Mouse (Mus musculus): ENCODE results near the gene Tspan7.

The Tspan7 gene

DNA sequence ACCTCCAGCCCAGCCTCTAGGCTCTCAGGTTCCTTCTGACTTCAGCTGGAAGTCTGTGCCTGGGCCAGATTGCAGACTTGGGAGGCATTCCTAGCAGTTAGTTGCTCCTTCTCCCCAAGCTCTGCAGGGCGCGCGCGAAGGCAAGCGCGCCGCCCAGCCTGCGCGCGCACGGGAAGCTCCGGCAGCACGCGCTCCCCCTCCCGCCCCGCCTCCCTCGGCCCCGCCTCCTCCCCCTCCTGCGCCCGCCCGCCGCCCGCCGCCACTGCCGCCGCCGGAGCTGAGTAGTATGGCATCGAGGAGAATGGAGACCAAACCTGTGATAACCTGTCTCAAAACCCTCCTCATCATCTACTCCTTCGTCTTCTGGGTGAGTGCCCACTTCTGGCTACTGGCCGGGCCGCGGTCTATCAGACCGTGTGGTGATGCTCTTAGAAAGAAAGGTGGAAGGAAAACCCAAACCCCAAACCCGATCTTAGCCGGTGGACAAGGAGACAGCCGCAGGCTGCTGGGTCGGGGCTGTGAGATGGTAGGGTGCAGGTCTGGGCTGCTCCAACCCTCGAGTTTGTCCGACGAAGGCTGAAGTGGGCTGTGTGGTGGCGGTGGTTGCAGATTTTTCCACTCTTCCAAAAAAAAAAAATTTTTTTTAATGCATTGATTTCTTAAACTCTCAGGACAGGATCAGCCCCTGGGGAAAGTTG lies at the start of gene Tspan7:
TSS of gene Tspan7 (plus strand) at position 287 of the 698 bp plus-strand sequence.
- DNase-seq (ENCODE audit: low spot score): no peak

DNA sequence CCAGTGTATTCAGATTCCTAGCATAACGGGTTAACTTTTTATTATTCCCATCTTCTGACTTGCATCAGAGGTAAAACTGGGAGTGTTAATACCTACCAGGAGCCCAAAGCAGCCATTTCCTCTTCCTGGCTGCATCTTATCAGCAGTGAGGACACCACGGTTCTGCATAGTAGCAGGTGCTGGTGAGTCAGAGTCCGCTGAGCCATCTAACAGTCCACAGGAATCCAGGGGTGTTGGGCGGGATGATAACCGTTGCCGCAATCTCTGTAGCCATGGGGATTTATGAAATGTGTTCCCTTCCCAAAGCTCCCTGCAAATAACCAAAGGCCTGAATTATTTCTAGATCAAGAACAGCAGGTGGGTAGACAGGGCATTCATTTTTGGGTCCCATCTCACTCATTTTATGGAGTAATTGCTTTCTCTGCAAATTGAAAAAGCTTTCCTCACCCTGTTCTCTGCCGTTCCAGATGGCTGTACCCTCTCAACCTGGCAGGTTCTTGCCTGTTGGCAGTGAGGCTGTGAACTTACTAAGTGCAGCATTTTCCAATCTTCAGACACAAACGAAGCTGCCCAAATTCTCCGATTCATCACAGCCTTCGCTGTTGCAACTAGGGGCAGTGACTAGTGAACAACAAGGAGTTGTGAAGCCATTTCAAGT lies 35.5 kb upstream of the Tspan7 start:
- DNase-seq (ENCODE audit: low spot score): no peak

DNA sequence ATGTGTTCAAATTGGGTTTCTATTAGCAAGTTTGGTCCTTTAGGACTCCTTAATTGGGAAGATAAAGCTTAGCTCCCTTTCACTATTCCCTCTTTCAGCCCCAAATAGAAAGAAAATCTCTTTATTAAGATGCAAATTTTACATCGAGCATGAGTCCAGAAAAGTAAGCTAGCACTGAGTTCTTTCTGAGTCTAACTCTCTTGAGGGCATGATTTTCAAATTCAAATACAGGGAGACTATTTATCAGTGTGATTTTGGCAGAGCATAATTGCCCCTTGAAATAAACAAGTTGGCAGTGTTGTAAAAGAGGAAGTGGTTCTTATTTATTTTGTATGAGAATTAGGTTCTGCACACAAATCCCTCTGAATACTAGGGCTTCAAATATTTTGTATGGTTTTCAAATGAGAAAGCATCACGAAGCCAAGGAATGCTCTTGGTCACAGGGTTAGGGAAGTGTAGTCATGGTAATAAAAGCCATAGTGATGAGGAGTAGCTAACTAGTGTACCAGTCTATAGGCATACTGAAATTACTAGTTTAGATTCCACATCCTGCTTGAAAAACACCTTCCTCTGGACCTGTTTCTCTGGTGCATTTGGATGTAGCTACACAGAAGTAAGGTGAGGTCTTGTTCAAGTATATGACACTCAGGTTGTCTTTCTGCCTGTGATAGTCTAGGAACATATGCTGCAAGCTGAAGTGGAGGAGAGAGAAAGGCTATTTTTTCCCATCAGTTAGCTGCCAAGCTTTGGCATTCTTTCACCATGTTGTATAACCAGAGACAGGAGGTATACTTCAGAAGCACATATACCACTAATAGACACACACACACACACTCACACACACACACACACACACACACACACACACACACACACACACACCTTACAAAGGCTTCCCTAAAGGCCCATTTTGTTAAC lies 34.6 kb upstream of the Tspan7 start:
- DNase-seq (ENCODE audit: low spot score): no peak

DNA sequence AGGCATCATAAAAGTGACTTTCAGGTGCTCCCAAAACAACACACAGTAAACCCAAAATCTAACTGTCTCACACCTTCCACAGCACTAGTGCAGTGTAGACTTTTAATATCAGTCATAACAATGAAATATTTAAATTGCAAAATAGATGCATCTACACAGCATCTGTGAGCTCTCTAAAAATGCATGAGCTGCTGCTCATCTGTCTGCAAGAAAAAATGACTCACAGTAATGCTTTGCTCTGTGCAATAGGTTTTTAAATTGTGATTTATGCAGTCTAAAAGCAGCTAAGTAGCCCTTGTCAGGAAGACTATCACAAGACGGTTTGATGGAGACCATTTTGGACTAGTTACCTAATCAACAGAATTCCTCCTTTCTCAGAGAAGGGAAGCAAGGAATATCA lies 31.2 kb upstream of the Tspan7 start:
- DNase-seq (ENCODE audit: low spot score): no peak

DNA sequence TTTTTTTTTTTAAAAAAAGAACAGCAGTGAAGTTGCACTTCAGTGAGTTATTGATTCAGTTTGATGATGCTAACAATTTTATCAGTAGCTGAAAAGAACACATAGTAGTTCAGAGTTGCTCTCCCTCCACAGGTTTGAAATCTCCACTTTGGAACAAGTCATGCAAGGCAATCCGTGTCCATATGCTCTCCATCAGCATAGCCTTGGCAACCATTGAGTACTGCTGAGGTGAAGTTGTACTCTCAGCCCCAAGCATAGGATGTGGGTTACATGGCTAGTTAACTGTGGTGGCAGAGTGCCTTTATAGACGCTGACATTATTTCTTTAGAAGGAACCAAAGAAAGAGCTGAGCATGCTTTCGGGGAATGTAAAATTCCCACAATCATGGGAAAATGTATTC lies 27.7 kb upstream of the Tspan7 start:
- no peak for DNase-seq (ENCODE audit: low spot score)

DNA sequence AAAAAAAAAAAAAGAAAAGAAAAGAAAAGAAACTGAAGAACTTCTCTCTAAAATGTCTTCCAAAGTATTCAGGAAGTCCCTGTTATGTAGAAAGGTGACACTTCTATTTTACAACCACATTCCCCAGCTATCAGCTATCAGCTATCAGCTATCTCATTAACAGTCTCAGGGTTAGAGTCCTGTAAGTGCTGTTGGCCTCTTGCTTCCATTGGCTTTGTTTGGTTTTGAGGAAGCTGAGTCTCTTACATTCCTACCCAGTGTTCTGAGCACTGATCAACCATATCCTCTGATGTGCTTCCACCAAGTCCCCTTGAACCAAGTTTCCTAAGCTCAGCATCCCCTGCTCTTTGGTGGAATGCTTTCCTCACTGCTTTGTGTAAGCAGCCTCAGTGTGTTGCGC lies 7.9 kb upstream of the Tspan7 start:
- no peak for DNase-seq (ENCODE audit: low spot score)

DNA sequence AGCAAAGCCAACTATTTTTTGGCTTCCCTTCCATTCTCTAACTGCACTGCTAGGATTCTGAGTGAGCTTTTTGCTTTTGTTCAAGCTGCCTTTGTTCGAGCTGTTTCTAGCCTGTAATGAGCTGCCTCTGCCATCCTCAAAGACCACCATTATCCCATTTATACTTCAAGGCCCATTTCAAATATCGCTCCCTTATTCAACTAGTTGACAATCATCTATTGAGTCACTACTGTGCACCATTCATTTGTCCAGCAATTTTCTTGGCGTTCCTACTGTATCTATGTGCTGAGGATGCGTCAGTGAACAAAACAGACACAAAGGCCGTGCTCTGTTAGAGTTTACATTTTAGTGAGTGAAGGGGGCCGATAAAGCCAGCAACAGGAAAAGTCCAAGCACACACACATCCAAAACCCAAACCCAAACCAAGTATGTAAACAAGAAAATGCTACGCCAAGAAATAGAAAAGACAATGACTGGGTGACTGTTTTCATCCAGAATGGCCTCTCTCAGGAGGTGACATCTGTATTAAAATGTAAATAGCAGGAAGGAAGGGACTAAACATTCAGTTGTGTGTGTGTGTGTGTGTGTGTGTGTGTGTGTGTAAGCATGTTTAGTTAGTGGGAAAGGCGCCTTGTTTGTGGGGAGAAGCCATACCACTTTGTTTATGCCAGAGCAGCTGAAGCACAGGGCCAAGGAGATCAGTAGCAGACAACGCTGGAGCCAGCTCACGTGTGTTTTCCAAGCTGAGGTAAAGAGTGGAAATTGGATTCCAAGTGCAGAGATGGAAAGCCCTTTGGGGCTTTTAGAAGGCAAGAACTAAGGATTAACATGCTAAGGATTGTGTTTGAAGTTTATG lies 5.7 kb upstream of the Tspan7 start:
- no peak for DNase-seq (ENCODE audit: low spot score)

DNA sequence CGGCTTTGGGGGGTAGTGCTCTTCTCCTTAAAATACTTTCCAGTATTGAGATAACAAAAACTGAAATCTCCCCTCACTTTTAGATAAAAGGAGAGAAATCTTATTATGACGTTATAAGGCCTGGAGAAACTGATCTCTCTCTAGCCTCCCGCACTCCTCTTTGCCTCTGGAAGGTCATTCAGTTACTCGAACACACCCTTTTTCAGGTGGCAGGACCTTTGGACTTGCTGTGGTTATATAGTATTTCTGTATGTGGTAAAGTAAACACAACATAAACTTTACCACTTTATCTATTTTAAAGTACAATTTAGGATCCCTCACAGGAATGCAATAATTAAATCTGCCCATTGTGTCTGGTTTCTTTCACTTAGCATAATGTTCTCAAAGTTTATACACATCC lies 5.0 kb upstream of the Tspan7 start:
- no peak for DNase-seq (ENCODE audit: low spot score)

DNA sequence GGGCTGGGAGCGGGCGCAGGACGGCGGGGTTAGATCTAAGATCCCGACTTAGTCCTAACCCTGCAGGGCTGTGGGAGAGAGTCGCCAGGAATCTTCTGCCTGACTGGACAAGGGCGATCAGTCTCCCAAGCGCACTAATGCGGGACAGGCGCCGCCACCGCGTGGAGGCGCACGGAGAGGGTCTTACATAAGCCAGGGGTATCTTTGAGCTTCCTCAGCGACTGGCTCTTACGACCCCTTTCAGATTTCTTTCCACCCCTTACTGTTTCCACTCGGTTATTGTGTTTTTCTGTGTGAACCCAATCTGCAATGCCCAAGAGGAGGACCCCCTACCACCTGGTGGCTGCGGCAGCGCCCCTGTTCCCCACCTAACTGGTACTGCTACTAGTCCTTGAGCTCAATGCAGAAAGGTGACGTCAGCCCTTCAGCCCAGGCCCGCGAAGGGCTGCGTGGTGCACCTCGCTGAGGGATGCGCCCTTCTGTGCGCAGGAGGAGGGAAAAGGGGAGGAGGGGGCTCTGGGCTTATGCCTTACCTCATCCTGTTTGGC lies 780 bp downstream of the Tspan7 start:
- DNase-seq (ENCODE audit: low spot score): peak; percentile 54

DNA sequence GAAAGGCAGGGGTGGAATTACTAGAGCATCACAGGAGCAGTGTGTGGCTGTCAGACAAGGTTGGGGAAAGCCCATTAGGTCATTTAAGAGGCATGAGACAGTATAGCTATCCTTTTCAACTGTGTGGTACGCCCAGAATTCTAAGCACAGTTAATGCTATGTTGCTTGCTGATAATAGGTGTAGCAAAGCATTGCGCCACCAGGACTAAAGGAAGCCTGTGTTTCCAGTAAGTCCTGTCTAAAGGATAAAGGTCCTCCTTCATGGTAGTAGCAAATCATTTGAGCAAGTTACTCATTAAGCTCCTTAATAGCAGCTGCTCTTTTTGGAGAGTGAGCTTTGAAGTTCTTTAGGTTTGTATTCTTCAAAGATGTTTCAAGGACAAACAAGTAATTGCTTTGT lies 13.6 kb downstream of the Tspan7 start:
- DNase-seq (ENCODE audit: low spot score): no peak

DNA sequence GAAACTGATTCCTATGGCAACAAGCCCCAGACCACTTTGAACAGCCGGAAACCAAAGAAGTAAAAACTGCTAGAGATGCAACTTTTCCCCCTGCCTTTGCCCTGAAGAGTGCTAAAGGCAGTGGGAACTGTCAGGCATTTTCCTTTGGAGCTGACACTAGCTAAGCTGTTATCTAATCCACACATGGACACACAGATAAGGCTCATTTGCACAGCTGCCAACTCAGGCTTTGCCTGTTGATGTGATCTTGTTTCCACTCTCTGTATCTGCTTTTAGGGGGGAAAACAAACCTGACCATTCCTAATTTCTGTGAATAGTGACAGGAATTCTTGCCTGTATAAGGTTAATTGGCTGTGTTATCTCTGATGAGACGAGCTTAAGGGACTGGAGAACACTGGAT lies 17.7 kb downstream of the Tspan7 start:
- no peak for DNase-seq (ENCODE audit: low spot score)

DNA sequence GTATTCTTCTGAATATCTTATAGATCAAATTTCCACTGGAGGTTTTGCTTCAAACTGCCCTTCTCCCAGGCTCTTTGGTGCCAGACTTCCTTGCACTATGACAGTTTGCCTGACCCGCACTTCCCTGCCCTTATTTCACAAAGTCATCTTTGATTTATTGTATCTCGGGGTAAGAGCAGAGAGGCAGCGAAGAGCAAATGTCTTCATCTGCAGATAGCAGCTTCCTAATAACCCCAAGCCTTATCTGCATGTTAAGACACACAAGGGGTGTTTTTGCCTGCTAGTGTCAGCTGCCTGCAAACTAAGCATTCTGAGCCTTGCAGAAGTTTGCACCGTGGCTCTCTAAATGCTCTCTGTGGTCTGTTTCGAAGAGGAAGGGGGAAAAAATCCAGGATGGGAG lies 29.5 kb downstream of the Tspan7 start:
- DNase-seq (ENCODE audit: low spot score): no peak

DNA sequence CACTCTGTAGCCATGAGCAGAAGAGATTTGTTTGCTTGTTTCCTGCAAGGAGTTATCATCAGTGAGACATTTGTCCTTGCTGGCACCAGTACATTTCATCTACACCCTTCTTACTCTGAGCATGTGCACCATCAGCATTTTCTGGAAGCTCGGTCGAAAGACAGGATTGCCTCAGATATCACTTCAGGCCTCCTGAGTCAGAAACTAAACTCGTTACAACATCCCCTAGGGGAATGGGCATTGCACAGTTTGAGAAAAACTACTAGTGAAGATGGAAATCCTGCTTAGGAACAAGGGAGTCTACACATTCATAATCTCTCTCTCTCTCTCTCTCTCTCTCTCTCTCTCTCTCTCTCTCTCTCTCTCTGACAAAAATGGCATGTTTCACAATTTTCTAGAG lies 30.0 kb downstream of the Tspan7 start:
- DNase-seq (ENCODE audit: low spot score): no peak

DNA sequence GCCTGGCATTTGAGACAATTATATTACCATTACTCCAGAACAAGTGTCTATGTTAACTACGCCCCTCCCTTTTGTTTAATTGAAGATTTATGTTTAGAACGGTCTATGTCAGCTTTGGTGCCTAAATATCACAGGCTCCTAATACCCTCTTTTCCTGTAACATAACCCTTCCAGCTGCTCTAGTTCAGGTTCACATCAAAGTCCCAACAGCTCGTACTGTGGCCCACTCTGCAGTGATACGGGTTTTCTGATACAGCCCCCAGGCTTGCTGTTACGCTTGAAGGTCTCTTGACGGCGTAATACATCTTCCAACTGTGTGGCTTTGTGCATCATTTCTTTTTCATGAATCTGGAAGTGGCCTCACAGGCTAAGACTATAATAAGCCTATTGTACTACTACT lies 31.5 kb downstream of the Tspan7 start:
- DNase-seq (ENCODE audit: low spot score): no peak

DNA sequence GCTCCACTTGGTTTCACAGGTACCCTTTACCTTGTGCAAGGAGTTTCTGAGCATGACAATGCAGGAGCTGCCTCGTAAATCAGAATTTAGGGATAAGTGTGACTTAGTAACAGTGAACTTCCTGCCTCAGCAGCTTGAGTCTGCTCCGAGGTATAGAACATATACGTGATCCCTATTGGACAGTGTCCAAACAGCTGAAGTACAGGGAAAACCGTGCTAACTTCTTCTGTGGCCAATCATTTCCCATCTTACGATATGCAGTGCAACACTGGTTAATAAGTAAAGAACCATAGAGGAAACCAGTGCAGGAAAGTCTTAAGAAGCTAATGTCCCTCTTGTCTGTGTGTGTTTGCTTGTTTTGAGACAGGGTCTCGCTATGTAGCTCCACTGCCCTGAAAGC lies 32.0 kb downstream of the Tspan7 start:
- no peak for DNase-seq (ENCODE audit: low spot score)

DNA sequence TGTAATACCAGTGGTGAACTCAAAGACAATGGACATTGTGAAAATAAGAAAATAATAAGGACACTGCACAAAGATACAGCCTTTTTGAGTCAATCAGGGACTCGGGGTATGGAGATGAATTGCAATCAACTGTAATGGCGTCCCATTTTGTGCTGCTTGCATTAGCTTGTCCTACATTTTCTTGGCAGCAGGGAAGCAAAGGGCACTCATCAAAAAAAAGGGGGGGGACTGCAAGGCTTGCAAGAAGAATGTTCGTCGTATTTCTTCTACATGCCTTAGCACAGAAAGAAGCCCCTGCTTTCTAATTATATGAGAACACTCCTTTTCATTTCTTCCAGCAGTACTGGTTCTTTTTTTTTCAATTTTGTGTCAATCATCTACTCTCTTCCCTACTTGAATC lies 32.8 kb downstream of the Tspan7 start:
- DNase-seq (ENCODE audit: low spot score): no peak

DNA sequence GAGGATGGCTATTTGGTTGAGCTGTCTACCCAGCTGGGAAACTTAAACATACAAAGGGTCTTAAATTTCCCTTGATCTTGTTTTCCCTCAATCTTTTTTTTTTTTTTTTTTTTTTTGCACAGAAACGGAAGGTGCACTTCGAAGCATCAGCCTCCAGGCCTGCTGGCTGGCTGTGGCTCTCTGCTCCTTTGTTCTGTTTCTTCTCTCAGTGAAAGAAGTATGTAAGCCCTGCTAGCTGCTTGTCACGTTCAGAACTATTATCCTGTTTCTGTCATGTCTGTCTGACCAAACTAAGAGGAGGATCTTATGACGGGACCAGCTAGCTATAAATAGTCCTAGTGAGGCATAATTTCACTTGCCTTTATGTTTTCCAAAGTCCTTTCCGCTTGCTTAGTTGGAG lies 33.6 kb downstream of the Tspan7 start:
- DNase-seq (ENCODE audit: low spot score): no peak

DNA sequence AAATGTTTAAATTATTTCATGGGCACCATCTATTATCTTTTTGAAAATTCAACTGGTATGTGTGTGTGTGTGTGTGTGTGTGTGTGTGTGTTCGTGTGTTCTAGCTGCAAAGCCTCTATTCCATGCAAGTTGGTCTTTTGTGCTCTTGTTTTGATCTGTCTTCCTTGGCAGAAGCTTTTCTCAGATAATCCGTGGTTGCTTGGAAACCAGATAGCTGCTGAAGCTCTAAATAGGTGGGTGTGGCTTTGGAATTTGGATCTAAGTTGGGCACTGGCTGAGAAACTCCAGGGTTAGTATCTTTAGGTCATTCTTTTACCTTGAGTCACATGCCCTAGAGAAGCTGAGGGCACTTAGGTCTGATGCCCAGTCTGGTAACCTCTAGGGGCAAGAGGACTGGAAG lies 50.5 kb downstream of the Tspan7 start:
- no peak for DNase-seq (ENCODE audit: low spot score)

DNA sequence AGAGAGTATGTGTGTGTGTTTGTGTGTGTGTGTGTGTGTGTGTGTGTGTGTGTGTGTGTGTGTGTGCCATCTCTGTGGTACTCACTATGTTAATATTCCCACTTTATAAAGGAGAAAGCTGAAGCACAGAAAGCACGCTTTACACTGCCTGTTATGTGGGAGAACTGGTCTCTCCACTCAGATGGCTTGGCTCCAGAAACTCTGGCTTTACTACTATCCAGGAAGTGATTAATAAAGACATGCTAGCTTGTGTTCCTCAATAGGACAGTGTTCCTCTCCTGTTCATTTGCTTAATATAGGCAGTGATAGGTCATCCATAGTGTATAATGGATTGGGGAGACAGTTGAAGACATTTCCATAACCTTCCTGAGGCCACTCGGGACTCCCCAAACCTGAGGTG lies 54.1 kb downstream of the Tspan7 start:
- DNase-seq (ENCODE audit: low spot score): no peak

DNA sequence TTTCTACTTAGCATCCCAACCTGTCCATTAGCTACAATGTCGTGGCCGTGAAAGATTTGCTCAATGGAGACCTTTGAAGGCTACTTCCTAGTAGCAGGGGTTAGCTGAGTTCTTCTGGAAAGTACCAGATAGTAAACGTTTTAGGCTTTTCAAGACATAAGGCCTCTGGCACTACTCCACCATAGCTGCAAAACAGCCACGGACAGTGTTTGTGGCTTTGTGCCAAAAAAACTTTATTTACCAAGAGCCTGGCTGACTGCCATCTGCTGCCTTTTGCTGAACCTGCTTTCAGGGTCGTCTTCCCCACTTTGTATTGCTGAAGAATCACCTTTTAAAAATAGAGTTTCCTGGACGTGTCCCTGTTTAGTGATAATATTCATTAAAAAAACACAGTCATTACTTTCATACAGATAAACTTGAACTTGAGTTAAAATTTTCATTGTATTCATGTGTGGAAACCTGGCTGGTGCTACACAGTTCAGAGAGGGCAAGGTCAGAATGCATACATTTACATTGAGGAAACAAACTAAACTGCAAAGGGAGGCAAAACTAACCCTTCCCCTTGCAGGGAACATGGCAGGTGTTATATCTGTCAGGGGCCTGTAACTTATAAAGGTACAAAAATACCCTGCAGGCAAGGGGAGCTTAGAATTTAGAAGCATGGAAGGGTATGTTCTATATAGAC lies 54.7 kb downstream of the Tspan7 start:
- DNase-seq (ENCODE audit: low spot score): no peak

DNA sequence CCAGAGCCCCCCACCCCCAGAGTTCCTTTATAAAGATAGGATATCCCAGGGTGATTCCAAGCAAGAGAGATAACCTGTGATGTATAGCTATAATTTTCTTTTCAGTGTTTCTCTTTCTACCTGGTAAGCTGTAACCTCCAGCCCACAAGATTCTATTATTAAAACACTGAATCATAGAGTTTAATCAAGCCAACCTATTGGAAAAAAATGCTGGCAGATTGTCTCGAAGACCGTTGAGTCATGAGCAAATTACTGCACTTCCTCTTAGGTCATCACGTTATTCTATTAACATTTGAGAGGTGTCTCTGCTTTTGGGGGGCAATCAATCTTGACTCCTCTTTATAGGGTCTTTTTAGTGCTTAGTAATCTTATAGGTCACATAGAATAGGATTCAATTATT lies 61.9 kb downstream of the Tspan7 start:
- DNase-seq (ENCODE audit: low spot score): no peak
